Mouse (Mus musculus) neural tube, embryonic 14.5 days (tissue): Measurements from ENCODE around the gene Wfikkn2. TPM values are rescaled to one million over a fixed set of nuclear protein-coding genes. Genes with fewer than 3 reads are reported as not detected.
"Not testable (repeated sequence)": the region's sequence is repeated elsewhere in the genome, so short reads cannot be mapped to it uniquely, and the experiment has no call there.

Source experiments
- ATAC-seq: fragments of 200-750 bp; cut with Nextera tagmentation; 2 replicates; pipeline ENCODE4 v1.8.0; 2017; ENCODE audit warnings: low read depth, mild to moderate bottlenecking, moderate TSS enrichment, moderate library complexity
- H3K27ac ChIP-seq: fragments of 300-500 bp; sonication (generic); 2 replicates; pipeline ENCODE4 v1.5.1; 2014; ENCODE audit warnings: low read depth, mild to moderate bottlenecking, control low read depth, low read length, moderate library complexity, mixed read lengths
- H3K27me3 ChIP-seq: fragments of 300-500 bp; sonication (generic); 2 replicates; pipeline ENCODE4 v1.6.1; 2014; ENCODE audit warnings: low read length; ENCODE audit not compliant: control insufficient read depth, insufficient read depth
- H3K36me3 ChIP-seq: fragments of 300-500 bp; sonication (generic); 2 replicates; pipeline ENCODE4 v1.6.1; 2014; ENCODE audit warnings: low read length, mixed read lengths; ENCODE audit not compliant: control insufficient read depth, insufficient read depth
- H3K4me1 ChIP-seq: fragments of 300-500 bp; sonication (generic); 2 replicates; pipeline ENCODE4 v1.6.1; 2014; ENCODE audit warnings: low read length; ENCODE audit not compliant: control insufficient read depth, insufficient read depth
- H3K4me2 ChIP-seq: fragments of 300-500 bp; sonication (generic); 2 replicates; pipeline ENCODE4 v1.6.1; 2014; ENCODE audit warnings: mild to moderate bottlenecking, low read depth, low read length, control low read depth
- H3K4me3 ChIP-seq: fragments of 300-500 bp; sonication (generic); 2 replicates; pipeline ENCODE4 v1.5.1; 2014; ENCODE audit warnings: low read depth, low read length, control low read depth, mixed read lengths
- H3K9ac ChIP-seq: fragments of 300-500 bp; sonication (generic); replicated peaks from 2 replicates; pipeline ENCODE4 v1.6.1; 2014; ENCODE audit warnings: low read depth, mild to moderate bottlenecking, control low read depth, low read length, mixed read lengths
- H3K9me3 ChIP-seq: fragments of 300-500 bp; sonication (generic); 2 replicates; pipeline ENCODE4 v1.6.1; 2016; ENCODE audit warnings: low read length; ENCODE audit not compliant: control insufficient read depth
- WGBS: fragments of 180-500 bp; shearing (Covaris S2); extraction: QIAGEN DNeasy Blood & Tissue Kit; methylation state at CpG from one replicate; pipeline ENCODE4 v1.1.7; 2014; 5-methylcytosine and 5-hydroxymethylcytosine counted together
- polyA plus RNA-seq: library from polyadenylated mRNA; unstranded; fragments of >200 nt; fragmentation: Nextera tagmentation; extraction: Ambion mirVana; gene quantifications from 2 replicates; pipeline ENCODE4 v1.2.1, GENCODE M21; 2014

The Wfikkn2 gene
- polyA plus RNA-seq, 1 experiment from 2014 or later = 0.24 TPM

DNA sequence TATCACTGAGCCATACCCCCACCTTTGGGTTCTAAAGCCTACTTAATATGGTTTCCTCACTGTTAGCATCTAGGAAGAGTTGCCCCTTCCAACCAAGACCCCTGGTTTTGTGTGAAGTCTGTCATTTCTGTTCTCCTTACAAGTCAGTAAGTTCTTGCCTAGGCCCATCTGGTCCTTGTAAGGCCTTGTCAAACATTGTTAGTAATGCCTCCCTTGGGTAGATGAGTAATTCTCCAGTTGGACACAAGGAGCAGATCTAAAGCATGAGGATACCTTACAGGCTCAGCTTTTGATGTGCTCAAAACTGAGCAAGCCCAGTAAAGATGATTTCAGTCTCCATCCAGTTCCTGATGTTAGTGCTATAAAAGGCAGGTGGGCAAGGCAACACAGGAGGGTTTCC lies 23.0 kb upstream of the Wfikkn2 start:
- no peaks in the 10 kb centered on the region for H3K9me3 ChIP-seq
- H3K4me3 ChIP-seq = no peak overlapping the region
- H3K36me3 ChIP-seq = no peaks in the 10 kb centered on the region
- H3K4me2 ChIP-seq = no peak overlapping the region
- no peak overlapping the region for H3K27ac ChIP-seq
- no peaks in the 10 kb centered on the region for H3K27me3 ChIP-seq
- no peak overlapping the region for H3K9ac ChIP-seq
- no peaks in the 10 kb centered on the region for H3K4me1 ChIP-seq
- ATAC-seq = no peak

- not testable (repeated sequence) for H3K36me3 ChIP-seq, H3K4me2 ChIP-seq, H3K27ac ChIP-seq, H3K9ac ChIP-seq, ATAC-seq, H3K27me3 ChIP-seq, H3K4me1 ChIP-seq, H3K4me3 ChIP-seq, H3K9me3 ChIP-seq
- WGBS = 77% methylated on average over 3 of the region's 3 CpGs
These were observed 20.4 kb upstream of the Wfikkn2 start for GRCm38 (mm10) chr11:94266155-94266554.

GRCm38 (mm10) chr11:94265134-94265785 lies 19.5 kb upstream of the Wfikkn2 start:
- Histone ChIP-seq H3K27me3 (no peaks in the 10 kb centered on the region), H3K9ac (peak overlapping the region; percentile 26), H3K4me1 (no peaks in the 10 kb centered on the region), H3K27ac (0 out of 2 replicates have a peak overlapping the region, but pooled peaks have one; percentile 12), H3K4me2 (peak overlapping the region; percentile 52), H3K4me3 (peak overlapping the region; percentile 24), H3K36me3 (no peaks in the 10 kb centered on the region), H3K9me3 (no peaks in the 10 kb centered on the region)
- under 1% methylated on average over 18 of the region's 18 CpGs for WGBS
- ATAC-seq = peak; percentile 81

DNA sequence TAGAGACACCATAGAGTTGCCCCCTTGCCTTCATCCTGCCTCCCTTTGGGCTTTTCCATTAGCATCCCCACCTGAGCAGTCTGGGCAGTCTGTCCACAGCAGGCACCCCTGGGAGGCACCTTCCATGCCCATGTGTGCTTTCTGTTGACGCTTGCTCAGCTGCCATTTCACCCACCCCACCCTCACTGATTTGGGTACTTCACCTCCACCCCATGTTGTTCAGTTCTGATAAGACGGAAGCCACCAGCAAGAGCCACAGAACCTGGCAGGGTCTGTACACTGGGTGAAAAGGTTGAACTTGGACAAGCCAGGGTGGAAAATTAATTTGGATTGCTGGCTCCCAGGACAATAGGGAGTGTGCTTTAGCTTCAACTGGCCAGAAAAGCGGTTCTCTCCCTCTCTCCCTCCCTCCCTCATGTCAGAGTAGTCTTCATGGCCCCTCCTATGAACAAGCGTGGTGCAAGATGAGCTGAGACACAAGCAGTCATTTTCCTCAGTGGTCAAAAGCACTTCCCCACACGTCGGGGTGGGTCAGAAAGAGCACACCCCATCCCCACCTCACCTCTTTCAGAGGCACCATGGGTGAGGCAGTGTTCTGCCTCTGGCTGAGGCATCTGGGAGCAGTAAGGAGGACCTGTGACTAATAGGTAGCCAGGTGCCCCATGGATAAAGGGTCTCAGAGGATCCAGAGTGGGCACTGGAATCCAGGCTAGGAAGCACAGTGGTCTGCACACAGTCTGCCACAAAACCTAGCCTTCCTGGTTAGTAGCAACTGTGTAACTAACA lies 16.0 kb upstream of the Wfikkn2 start:
- Histone ChIP-seq H3K27ac (no peak overlapping the region), H3K9me3 (no peaks in the 10 kb centered on the region), H3K4me3 (no peak overlapping the region), H3K9ac (no peak overlapping the region), H3K27me3 (no peaks in the 10 kb centered on the region), H3K4me1 (no peaks in the 10 kb centered on the region), H3K4me2 (no peak overlapping the region), H3K36me3 (no peaks in the 10 kb centered on the region)
- WGBS = 69% methylated on average over 6 of the region's 6 CpGs
- ATAC-seq = no peak

- Histone ChIP-seq H3K9me3 (no peaks in the 10 kb centered on the region), H3K4me3 (no peak overlapping the region), H3K27me3 (no peaks in the 10 kb centered on the region), H3K9ac (no peak overlapping the region), H3K4me1 (no peaks in the 10 kb centered on the region), H3K4me2 (no peak overlapping the region), H3K27ac (no peak overlapping the region), H3K36me3 (no peaks in the 10 kb centered on the region)
- 57% methylated on average over 4 of the region's 4 CpGs for WGBS
- no peak for ATAC-seq
These were observed 14.0 kb upstream of the Wfikkn2 start for GRCm38 (mm10) chr11:94259814-94260213.

DNA sequence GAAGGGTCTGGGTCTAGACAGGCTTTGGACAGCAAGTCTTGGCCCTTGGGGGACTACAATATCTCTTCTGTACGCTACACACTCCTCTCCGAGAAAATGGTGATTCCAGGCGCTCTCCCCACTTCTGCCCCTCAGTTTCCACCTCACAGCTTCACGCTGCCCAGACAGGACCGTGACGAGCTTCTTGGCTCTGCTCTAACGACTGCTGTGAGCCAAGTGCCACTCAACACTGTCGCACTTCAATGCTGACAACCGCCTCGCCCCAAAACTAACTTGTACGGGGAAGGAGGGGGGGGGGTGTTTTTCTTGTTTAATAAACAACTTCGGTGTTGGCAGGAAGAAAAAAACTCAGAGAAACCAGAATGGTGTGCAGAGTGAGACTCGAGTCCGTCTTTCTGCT lies 12.2 kb upstream of the Wfikkn2 start:
- Histone ChIP-seq H3K4me1 (no peaks in the 10 kb centered on the region), H3K4me3 (no peak overlapping the region), H3K27ac (no peak overlapping the region), H3K27me3 (no peaks in the 10 kb centered on the region), H3K9me3 (no peaks in the 10 kb centered on the region), H3K36me3 (no peaks in the 10 kb centered on the region), H3K4me2 (no peak overlapping the region), H3K9ac (no peak overlapping the region)
- no peak for ATAC-seq
- 81% methylated on average over 14 of the region's 14 CpGs for WGBS

DNA sequence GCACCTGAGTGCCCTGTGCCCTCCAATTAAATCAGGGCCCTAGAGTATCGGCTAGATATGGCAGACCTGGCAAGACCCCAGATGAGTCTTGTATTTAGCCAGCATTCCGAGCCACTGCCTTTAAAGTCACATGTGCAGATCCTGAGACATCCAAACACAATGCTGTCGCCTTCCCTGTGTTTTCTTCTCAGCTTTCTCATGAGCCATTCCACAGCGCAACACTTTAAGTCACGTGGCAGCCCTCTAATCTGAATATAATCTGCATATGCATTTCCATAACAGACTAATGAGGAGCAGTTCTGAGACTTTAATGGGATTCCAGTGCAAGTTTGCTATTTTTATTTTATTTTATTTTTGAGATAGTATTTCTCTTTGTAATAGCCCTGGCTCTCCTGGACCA lies 9.9 kb upstream of the Wfikkn2 start:
- no peaks in the 10 kb centered on the region for H3K4me1 ChIP-seq
- H3K9me3 ChIP-seq = no peaks in the 10 kb centered on the region
- WGBS = 67% methylated on average over 5 of the region's 5 CpGs
- H3K27ac ChIP-seq = no peak overlapping the region
- no peaks in the 10 kb centered on the region for H3K36me3 ChIP-seq
- H3K27me3 ChIP-seq = no peaks in the 10 kb centered on the region
- no peak overlapping the region for H3K9ac ChIP-seq
- no peak for ATAC-seq
- no peak overlapping the region for H3K4me3 ChIP-seq
- H3K4me2 ChIP-seq = no peak overlapping the region

DNA sequence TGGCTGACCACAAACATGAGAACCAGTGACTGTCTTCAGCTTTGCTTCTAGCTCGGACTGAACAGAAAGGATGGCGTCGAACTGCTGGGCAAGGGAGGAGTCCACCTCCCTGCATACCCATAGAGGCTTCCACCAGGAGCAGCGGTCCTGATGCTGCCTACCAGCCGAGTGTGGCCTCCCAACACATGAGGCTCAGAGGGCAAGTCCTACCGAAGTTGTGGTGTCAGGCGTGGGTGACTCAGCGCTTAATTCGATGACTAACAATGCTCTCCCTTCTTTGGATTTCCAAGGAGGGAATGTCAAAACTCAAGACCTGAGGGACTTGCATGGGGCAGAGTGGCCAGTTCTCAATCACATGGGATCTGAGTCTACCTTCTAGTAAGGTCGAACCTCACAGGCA lies 7.9 kb upstream of the Wfikkn2 start:
- WGBS = 90% methylated on average over 10 of the region's 10 CpGs
- ATAC-seq = no peak

GRCm38 (mm10) chr11:94253156-94253555 lies 7.4 kb upstream of the Wfikkn2 start:
- 84% methylated on average over 9 of the region's 9 CpGs for WGBS
- H3K4me3 ChIP-seq = no peak overlapping the region
- H3K9ac ChIP-seq = no peak overlapping the region
- H3K27me3 ChIP-seq = no peaks in the 10 kb centered on the region
- no peak overlapping the region for H3K27ac ChIP-seq
- H3K4me1 ChIP-seq = no peaks in the 10 kb centered on the region
- H3K36me3 ChIP-seq = no peaks in the 10 kb centered on the region
- ATAC-seq = no peak
- no peak overlapping the region for H3K4me2 ChIP-seq
- H3K9me3 ChIP-seq = no peaks in the 10 kb centered on the region

More for the DNA sequence above, 7.9 kb upstream of the Wfikkn2 start:
- no peaks in the 10 kb centered on the region for H3K36me3 ChIP-seq
- no peak overlapping the region for H3K4me3 ChIP-seq
- no peaks in the 10 kb centered on the region for H3K4me1 ChIP-seq
- H3K4me2 ChIP-seq = no peak overlapping the region
- H3K9ac ChIP-seq = no peak overlapping the region
- no peaks in the 10 kb centered on the region for H3K9me3 ChIP-seq
- no peaks in the 10 kb centered on the region for H3K27me3 ChIP-seq
- no peak overlapping the region for H3K27ac ChIP-seq
